Mouse (Mus musculus): ENCODE measurements around the gene Mtus2. TPM values are rescaled to one million over a fixed set of nuclear protein-coding genes. Genes with fewer than 3 reads are reported as not detected.
A peak's percentile ranks its signal among the peaks of the same experiment; 100 is the strongest.

The Mtus2 gene
- total RNA-seq, 4 experiments from 2014 or later = 27.7 to 34.9 (median 33.8) TPM

DNA sequence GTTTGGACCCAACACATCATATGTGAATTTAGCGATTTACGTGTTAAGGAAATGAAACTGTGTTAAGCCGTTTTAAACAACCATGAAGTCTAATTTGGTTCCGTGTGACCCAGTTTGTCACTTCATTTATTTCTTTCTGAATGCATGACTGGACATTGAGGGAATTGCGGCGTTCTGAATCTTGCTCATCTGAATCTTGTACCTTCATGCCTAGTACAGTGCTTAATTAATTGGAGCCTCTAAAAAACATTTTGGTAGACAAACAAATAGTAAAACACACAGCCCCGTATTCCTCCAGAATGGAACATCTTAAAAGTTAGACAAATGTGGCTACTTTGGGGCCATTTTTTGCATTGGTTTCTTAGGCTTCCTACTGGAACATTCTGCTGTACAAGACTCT is 84.5 kb downstream of the Mtus2 start:
- no peak for DNase-seq (ENCODE audit: low spot score in 2 of 2)

DNA sequence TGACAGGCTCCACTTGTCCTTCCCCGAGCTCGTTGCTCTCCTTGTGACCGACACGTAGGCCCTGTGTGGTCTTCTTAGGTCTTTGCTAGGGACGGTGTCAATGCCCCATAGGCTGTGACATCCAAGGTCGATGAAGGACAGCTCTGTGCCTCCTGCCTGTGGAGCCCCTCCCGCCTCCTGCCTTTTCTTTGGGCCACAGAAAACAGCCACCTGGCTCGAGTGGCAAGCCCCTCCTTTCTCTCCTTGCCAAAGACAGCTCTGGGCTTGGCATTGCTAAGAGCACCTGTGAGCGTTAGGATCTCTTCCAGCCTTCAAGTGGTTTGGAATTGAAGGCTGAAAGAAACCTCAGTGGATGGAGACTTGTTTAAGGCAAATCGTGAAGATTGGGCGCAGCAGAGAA is 91.1 kb downstream of the Mtus2 start:
- DNase-seq (ENCODE audit: low spot score in 2 of 2) = no peak

DNA sequence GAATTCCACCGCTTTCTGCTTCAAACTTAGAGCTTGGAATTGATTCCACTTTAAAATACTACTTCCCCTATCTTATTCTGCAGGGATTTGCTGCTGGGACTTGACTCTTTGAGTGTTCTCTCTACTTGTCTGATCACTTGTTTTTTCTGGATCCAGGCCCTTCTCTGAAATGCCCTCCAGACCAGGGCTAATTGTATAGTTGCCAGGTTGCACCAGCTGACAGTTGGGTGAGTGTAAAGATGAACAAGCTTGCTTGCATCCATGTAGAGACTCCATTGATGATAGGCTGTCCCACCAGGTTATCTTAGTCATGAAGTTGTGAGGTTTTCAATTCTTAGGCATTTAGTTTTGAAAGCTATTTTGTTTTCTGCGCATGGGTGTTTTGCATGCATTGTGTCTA is 92.2 kb downstream of the Mtus2 start:
- DNase-seq (ENCODE audit: low spot score in 2 of 2) = no peak

DNA sequence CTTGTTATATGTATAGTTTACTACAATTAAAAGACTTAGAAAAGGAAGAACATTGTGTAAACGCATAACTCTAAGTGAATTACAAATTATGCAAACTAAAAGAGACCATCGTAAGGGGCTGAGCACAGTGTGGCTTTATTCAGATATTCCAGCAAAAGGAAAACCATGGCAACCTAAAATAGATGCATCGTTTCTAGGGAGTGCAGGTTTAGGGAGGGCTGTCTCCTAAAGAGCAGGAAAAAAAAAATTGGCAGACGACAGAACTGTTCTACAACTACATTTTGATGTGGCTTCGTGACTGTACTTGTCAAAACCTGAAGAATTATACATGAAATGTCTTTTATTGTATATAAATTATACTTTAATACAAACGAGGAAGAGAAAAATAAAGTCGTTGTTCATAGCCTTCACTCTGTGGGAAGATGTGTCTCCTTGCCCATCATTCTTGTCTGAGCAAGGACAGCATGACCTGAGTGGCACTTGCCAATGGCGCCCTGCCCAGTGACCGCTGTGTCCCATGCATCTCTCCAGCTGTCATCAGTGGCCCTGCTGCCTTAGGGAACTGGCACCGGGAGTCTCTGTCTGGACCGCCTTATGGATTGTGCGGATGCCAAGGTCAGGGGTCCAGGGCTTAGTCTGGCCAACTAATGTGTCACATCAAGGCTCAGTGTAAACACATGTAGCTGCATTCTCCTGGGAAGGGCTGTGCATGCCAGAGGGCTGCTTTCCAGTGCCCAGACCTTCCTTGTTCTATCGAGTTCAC is 95.9 kb downstream of the Mtus2 start:
- DNase-seq (ENCODE audit: low spot score in 2 of 2) = no peak

DNA sequence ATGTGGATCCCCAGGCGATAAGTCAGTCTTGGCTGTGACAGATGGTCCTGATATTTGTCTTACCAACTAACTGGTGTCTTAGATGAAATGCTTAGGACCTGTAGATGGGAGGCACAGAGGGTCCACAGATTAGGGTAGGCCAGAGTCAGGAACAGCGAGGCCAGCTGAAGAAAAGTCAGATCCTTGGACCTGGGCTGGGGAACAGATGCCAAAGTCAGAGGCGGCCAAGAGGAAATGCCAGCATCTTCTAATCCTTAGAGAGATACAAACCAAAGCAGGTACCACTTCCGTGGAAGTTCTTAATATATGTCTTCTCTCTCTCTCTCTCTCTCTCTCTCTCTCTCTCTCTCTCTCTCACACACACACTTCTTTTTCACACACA is 96.5 kb downstream of the Mtus2 start:
- DNase-seq (ENCODE audit: low spot score in 2 of 2) = no peak

DNA sequence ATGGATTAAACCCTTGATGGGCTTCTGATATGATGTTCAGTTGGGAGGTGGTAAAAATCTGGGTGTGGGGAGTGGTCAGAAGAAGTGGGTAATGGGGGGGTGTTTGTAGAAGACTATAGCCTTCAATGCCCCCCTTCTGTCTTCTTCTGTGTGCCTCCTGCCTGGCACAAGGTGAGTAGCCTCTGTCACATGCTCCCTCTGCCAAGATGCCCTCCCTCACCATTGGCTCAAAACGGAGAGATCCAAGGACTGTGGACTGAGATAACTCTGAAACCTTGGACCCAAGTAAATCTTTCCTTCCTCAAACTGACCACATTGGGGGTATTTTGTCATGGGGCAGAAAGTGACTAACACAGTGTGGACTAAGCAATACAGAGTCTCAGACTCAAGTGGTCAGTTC is 99.7 kb downstream of the Mtus2 start:
- no peak for DNase-seq (ENCODE audit: low spot score in 2 of 2)

DNA sequence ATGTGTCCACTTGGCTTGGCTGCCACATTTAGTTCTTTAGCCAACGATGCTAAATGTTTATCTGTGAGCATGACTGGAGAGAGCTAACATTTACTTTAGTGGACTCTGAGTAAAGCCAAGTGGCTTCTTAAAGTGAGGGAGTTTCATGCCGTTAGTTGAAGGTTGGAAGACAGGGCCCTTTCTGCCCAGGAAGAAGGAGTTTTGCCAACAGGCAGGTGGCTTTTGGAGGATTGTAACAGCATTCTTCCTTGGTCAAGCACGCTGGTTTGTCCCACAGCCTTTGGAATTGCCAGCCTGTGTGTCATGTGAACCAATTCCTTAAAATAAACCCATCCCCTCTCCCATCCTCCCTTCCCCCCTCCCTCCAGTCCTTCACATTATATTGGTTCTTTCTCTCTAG is 100.3 kb downstream of the Mtus2 start:
- no peak for DNase-seq (ENCODE audit: low spot score in 2 of 2)

DNA sequence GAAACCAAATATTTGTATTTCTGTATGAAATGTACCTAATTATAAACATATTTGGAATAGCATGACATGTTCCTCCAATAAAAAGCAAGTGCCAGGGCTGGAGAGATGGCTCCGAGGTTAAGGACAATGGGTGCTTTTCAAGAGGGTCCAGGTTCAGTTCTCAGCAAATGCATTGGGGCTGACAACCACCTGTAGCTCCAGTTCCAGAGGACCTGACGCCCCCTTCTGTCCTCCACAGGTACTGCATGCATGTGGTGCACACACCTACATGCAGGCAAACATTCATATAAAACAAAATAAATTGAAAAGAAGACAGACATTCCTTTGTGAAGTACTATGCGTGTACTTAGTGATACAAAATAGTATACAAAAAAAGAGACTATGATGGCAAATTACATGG is 102.2 kb downstream of the Mtus2 start:
- no peak for DNase-seq (ENCODE audit: low spot score in 2 of 2)

DNA sequence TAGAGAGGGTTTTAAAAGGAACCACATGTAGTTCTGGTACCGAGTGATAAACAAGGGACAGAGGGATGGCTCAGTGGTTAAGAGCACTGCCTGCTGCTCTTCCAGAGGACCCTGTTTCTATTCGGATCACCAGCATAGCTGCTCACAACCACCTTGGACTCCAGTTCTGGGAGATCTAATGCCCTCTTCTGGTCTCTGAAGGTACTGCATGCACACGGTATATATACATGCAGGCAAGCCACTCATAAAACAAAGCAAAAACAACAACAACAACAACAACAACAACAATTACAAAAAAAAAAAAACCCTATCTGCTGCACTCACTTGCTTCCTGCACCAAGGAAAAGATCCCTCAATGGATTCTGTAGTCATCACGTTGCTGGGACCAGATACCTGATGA is 104.7 kb downstream of the Mtus2 start:
- DNase-seq (ENCODE audit: low spot score in 2 of 2) = no peak

DNA sequence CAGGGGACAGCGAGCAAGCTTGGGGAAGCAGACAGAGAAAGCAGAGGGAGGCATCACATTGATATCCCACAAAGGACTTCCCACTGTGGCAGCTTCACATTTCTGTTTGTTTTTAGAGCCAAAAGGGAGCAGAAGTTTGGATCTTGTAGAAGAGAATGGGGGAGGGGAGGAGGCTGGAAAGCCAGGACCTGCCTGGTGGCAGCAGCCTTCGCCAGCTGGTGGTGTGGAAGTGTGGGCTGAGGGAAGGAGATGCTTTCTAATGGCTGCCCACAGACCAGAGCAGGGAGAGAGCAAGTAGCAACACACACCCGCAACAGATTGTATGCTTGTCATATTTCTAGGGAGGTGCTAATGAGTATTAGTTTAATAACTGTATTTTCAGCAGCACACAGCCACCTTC is 106.6 kb downstream of the Mtus2 start:
- no peak for DNase-seq (ENCODE audit: low spot score in 2 of 2)

DNA sequence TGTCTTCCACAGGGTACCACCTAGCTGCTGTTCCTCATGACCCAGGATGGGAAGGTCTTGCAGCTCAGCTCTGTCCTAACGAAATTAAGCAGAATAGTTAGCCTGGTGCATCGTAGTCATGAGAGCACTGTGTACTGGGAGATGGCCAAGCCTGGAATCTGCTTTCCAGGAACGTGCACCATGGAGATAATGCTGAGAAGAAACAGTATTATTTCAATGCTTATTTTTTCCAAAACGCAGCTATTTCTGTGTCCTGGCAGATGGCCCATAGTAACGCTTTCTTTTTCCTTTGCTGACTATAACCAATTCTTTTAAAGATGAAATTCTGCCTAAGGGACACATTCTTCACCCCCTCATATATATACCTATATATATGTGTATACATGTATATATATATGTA is 108.1 kb downstream of the Mtus2 start:
- DNase-seq (ENCODE audit: low spot score in 2 of 2) = peak in 1 of 2 experiments; percentile 27

DNA sequence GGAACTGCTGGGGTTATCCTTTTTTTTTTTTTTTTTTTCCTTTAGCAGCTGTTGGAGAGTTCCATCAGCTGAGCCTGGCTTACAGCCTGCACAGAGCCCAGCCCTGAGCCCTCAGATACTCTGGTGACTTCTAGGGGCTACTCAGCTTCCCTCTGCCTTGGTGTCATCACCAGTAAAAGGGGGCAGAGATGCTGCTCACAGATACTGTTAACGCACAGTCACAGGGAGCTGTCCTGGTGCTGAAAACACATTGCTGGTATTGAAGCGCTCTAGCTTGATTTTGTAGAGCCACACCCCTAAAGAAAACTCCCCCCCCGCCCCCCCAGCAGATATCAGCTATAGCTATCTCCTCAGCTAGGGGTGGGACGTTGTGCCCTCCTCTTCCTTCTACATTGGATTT is 112.8 kb downstream of the Mtus2 start:
- DNase-seq (ENCODE audit: low spot score in 2 of 2) = no peak

DNA sequence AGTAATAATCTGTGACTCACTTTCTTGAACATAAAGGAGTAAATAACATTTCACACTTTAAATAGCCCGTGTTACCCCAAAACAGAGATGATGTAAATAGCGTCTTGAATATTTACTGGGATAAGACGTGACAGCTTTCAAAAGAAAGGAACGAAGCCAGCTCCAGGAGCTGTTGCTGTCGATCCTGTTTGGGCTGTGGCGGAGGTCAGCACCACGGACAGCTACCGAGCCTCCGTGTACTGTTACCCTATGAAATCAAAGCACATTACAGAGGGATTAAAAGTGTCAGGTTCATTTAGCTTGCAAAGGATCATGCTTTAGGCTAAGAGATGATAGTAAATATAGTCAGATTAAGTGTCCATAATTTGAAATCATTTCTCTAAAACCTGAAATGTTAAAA is 114.7 kb downstream of the Mtus2 start:
- no peak for DNase-seq (ENCODE audit: low spot score in 2 of 2)

DNA sequence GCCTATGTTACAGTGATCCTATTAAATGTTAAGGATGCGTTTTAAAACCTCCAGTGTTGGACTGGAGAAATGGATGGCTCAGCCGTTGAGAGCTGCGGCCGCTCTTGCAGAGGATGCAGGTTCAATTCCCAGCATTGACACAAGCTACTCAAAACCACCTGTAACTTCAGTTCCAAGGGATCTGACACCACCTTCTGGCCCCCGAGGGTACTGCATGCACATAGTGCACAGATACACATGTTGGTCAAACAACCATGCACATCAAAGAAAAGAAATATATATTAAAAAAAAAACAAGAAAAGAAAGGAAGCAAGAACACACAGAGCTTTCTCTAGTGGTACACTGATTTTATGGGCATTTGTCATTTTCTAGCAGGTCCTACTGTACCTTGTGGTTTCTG is 116.3 kb downstream of the Mtus2 start:
- DNase-seq (ENCODE audit: low spot score in 2 of 2) = no peak

DNA sequence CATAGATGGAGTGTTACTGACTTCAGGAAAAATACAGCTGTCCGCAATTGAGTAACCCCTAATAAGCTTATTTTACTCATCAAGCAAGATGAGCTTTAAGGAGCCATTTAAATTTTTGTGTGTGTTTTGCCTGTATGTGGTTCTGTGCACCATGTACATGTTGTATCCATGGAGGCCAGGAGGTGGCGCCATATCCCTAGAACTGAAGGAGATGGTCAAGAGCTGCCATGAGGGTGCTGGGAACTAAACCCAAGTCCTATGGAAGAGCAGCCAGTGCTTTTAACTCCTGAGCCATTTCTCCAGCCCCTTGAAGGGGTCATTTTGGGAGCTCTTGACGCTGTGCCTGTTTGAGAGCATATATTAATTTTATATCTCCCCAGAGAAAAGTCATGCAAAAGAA is 122.6 kb downstream of the Mtus2 start:
- DNase-seq (ENCODE audit: low spot score in 2 of 2) = no peak

DNA sequence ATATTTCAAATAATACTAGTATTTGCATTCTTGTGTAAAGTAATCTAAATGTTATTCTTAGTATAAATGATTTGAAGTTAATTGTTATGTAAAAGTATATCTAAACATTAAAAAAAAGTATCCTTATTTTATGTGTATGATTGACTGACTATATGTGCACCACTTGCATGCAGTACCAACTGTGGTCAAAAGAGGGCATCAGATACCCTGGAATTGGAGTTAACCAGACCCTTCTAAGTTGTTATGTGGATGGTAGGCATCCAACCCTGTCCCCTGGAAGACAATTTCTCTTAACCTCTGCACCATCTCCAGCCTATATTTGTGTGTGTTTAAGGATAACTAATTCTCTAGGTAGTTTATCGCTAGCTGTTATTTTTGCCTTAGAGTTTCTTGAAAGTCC is 126.4 kb downstream of the Mtus2 start:
- DNase-seq (ENCODE audit: low spot score in 2 of 2) = no peak

DNA sequence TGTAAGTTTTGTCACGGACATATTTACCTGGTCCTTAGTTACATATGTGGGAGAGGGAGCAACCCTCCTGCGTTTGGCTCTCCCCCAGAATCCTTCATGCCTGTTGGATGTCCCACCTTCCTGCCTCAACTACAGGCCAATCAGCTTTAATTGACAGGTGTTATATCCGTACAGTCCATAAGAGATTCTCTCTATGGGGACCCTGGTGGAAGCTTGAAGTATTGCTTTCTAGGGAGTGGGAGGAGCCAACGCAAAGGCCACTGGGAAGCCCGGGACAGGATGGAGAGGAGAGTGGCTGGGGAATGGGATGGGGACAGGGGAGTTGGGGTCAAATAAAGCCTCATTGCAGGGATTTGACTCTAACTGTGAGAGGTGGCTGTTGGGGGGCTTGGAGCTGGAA is 127.6 kb downstream of the Mtus2 start:
- DNase-seq (ENCODE audit: low spot score in 2 of 2) = no peak

DNA sequence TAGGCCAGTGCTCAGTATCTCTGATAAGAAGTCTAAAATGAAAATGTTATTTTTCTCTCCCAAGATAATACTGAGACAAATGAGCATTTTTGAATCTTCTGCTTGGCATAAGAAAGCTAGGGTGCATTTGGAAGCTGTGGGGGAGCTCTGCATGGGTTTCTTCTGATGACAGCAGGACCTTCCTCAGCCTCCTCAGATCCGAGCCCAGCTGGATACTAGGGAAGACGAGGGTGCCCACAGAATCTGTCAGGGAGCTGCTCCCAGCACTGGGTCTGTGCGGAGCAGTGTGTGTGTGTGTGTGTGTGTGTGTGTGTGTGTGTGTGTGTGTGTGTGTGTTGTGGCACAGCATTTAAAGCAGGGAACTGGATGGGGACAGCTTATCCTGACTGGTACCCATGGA is 130.7 kb downstream of the Mtus2 start:
- DNase-seq (ENCODE audit: low spot score in 2 of 2) = peak in 1 of 2 experiments; percentile 18

DNA sequence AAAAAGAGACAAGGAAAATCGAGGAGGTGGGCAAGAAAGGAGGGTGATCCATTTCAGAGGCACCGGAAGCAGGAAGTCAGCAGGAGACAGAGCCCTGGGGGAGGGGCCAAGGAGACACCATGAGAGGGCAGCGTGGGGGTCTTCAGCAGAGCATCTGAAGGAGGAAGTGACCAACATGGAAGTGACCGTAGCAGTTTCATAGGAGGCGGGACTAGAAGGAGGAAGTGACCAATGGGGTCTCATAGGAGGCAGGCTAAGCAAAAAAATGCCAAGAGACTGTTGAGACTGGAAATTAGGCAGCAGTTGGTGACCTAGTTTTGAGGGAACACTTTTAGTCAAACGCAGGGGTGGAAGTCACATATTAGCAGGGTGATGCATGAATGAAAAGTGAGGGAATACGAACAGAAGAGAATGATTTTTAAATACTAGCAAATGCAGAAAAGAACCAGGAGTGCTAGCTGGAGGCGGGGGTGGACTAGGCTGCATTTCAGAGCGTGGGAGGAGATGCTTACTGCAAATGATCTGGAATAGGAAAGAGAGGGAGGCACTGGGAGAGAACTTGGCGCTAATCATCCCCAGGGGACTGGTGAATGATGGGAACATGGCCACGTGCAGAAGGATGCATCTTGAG is 133.2 kb downstream of the Mtus2 start:
- DNase-seq (ENCODE audit: low spot score in 2 of 2) = peak; percentile 70 to 74

DNA sequence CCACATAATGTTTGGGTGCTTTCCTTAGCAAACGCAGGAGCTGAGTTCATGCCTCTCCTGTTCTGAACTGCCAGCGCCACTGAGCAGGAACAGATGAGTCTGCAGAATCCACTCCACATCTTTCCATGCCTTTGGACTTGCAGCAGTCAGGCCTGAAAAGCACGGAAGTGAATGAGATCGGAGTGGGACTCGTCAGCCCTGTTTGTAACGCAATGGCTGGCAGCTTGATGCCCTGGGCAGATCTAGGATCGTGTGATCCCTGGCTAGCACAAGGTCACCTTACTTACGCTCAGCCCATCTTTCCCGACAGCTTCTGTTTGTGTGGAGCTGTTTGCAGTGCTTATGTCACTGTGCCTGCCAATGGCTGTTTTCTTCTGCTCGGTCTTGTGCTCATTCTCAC is 137.5 kb downstream of the Mtus2 start:
- DNase-seq (ENCODE audit: low spot score in 2 of 2) = no peak

DNA sequence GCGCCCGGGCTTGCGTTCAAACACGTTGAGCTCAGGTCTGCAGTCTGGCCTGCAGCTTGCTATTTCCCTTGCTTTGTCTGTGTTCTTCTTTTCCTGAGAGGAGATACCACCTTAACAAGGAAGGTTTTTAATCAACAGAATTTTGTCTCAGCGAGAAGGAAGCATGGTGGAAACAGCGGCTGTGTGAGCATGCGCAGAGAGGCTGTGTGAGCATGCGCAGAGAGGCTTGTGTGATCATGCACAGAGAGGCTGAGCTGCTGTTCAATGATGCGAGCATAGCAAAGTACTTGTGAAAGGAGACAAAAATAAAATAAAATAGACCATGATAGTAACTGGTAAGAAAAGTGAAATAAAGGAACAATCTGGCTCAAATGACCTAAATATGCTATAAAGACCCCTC is 142.2 kb downstream of the Mtus2 start:
- no peak for DNase-seq (ENCODE audit: low spot score in 2 of 2)

DNA sequence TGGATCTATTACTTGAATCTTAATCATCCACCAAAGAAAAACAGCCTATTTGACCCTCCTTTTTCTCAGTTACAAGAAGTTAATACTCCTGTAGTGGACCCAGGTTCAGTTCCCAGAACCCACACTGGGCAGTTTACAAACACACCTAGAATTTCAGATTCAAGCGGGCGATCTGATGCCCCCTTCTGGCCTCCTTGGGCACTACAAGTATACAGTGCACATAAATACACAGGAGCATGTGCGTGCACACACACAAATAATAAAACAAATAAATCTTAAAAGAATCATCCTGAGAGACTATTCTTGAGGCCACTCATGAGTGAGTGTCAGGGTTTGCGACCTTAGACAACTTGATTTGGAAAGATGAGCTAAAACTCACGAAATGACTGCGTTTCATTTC is 150.2 kb downstream of the Mtus2 start:
- DNase-seq (ENCODE audit: low spot score in 2 of 2) = no peak

DNA sequence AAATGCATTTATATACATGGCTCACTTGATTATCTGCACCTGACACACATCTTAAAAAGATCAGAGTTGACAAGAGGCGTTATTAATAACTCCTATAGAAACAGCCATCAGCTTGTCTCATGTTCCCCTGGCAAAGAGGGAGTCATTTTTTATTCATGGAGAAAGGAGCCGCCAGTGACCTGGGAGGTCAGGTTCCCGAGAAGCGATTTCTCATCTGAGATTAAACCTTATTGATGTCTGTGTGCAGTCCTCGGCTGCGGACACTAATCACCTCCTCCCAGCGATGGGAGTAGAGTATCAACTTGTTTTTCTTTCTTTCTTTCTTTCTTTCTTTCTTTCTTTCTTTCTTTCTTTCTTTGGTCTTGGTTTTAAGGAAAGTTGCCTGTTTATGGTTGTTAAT is 150.8 kb downstream of the Mtus2 start:
- DNase-seq (ENCODE audit: low spot score in 2 of 2) = no peak
